Mouse (Mus musculus) embryo, embryonic 11.5 days (tissue): Measurements from ENCODE around the gene Sowahb.

Experiments used
- DNase-seq: peaks from one replicate; pipeline ENCODE4 v3.0.0-alpha.2; 2012; ENCODE audit warnings: low read depth, low spot score

Gene Sowahb

GRCm38 (mm10) chr5:93005815-93006341, 38.9 kb downstream of the Sowahb start:
- no peak for DNase-seq

GRCm38 (mm10) chr5:93005229-93005814, 39.5 kb downstream of the Sowahb start:
- no peak for DNase-seq

GRCm38 (mm10) chr5:93002615-93003014, 42.2 kb downstream of the Sowahb start:
- no peak for DNase-seq

DNA sequence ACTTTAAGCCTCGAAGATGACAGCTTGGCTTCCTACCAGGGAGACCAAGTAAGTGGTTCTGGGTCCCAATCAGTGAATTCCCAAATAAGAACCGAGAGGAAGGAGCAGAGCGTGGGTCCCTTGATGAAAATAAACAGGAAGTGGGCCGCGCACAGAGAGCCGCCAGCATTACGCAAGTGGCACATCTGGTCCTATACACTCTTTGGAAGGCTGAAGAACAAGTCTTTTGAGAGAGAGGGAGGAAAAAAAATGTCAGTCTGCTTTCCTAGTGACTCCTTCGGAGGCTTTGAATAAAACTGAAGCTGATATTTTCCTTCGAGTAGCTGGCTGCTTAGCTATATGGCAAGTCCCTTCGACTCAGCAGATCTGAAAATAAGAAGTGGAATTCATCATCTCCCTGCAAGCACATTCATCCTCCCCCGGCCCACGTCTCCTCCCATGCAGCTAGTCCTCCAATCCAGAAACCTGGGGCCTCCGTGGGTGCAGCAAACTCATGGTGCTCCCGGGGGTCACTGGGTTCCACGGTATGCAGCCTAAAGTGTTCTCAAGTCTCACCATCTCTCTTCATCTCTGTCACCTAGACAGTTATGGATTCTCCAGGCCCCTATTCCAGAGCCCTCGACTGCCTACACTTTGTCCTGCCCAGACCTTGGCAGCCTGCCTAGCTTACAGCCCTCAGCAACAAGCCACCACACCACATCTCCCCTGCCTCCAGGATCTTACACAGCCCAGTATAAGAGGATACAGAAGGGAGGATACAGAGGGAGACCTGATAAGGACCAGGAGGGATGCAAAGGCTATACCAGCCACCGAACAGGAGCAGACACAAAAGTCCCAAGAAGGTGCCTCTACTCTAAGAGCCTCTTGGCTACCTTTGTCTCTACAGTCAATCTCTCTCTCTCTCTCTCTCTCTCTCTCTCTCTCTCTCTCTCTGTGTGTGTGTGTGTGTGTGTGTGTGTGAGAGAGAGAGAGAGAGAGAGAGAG, 43.8 kb downstream of the Sowahb start:
- no peak for DNase-seq

GRCm38 (mm10) chr5:93000060-93000459, 44.8 kb downstream of the Sowahb start:
- no peak for DNase-seq

DNA sequence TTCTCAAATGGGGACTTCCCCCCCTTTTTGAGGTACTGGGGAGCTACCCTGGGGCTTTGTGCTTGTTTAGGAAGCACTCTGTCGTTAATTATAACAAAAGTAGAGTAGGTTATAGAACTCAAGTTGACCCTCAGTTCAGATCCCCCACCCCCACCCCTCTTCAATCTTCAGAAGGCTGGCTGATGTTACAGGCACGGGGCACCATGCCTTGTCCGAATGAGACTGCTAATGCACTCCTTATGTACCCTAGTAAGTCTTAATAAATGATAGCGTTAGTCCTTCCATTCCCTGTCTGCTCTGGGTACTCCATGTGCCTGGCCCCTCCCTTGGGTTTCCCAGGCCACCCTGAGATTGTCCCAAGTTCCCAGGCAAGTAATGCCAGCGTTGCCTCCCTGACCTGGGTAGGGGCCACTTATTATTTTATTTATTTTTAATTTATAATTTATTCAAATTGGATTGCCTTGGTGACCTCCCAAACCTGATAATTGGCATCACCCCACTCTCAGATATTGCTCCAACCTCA, 46.3 kb downstream of the Sowahb start:
- DNase-seq: no peak

- DNase-seq: no peak
These were observed 47.2 kb downstream of the Sowahb start for GRCm38 (mm10) chr5:92997428-92998120.

GRCm38 (mm10) chr5:92994861-92995260, 50.0 kb downstream of the Sowahb start:
- DNase-seq: no peak

DNA sequence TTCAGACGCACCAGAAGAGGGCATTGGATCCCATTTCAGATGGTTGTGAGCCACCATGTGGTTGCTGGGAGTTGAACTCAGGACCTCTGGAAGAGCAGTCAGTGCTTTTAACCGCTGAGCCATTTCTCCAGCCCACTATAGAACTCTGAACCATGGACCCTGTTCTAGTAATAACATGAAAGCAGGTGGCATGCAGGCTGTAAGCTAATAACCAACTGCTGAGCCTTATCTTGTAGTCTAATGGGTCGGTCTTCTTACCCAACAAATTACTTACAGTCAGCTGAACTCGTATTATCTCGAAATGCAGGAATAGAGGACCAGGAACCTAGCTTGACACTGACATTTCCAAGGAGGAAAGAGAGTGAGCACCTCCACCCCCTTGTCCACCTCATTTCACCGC, 50.5 kb downstream of the Sowahb start:
- no peak for DNase-seq

- DNase-seq: no peak
These were observed 52.7 kb downstream of the Sowahb start for GRCm38 (mm10) chr5:92992106-92992505.
